Mouse (Mus musculus) megakaryocyte, adult 5-6 weeks (primary cell): Measurements from ENCODE around the gene Thsd1. TPM values are rescaled to one million over a fixed set of nuclear protein-coding genes. Genes with fewer than 3 reads are reported as not detected.

ENCODE experiments used
- ATAC-seq: 2 replicates; pipeline ENCODE4 v1.8.0; 2016; ENCODE audit warnings: mild to moderate bottlenecking, inconsistent platforms; ENCODE audit not compliant: poor library complexity, severe bottlenecking
- total RNA-seq, 2 experiments: library from RNA; stranded (forward) in 1 of 2; stranded (reverse) in 1 of 2; fragments of 153-499, 151-499 nt in 1 of 2; fragments of 221-1000, 200-1000 nt in 1 of 2; gene quantifications; 2 replicates each; pipeline versions ENCODE4 v1.2.3 to v1.2.4; 2015 to 2017

Thsd1 gene
- total RNA-seq (2015) (0.56 and 1.5 TPM in 2 replicates), total RNA-seq (2017) (0.51 and 0.73 TPM in 2 replicates)

- ATAC-seq, result peak; percentile 85
Measured at GRCm38 (mm10) chr8:22227061-22227877, at the start of gene Thsd1. TSS of gene Thsd1 (plus strand) at chr8:22227313.

- peak; percentile 50 for ATAC-seq
Measured at GRCm38 (mm10) chr8:22184884-22185283, 42.2 kb upstream of the Thsd1 start.

- ATAC-seq, result peak; percentile 97
Measured at GRCm38 (mm10) chr8:22185431-22186397, 41.4 kb upstream of the Thsd1 start, which contains the start of gene Ckap2. TSS of gene Ckap2 (minus strand) at chr8:22185819.

GRCm38 (mm10) chr8:22192660-22193431, 34.3 kb upstream of the Thsd1 start, which contains the start of gene Vps36:
TSS of gene Vps36 (plus strand) at chr8:22192809.
- peak; percentile 95 for ATAC-seq

GRCm38 (mm10) chr8:22193432-22194010, 33.6 kb upstream of the Thsd1 start:
- ATAC-seq, result peak; percentile 48

- ATAC-seq, result no peak
Measured at GRCm38 (mm10) chr8:22197914-22198313, 29.2 kb upstream of the Thsd1 start.

GRCm38 (mm10) chr8:22199481-22199880, 27.6 kb upstream of the Thsd1 start:
- ATAC-seq, result no peak

GRCm38 (mm10) chr8:22207535-22207934, 19.6 kb upstream of the Thsd1 start:
- ATAC-seq, result peak; percentile 69

GRCm38 (mm10) chr8:22209012-22209411, 18.1 kb upstream of the Thsd1 start:
- no peak for ATAC-seq

GRCm38 (mm10) chr8:22214826-22215225, 12.3 kb upstream of the Thsd1 start:
- no peak for ATAC-seq

GRCm38 (mm10) chr8:22226361-22226760, 752 bp upstream of the Thsd1 start:
- ATAC-seq, result no peak

- peak; percentile 71 for ATAC-seq
Measured at GRCm38 (mm10) chr8:22228621-22229020, 1.5 kb downstream of the Thsd1 start.

GRCm38 (mm10) chr8:22242986-22243385, 15.9 kb downstream of the Thsd1 start:
- ATAC-seq, result no peak

GRCm38 (mm10) chr8:22245663-22246062, 18.6 kb downstream of the Thsd1 start:
- ATAC-seq, result no peak

GRCm38 (mm10) chr8:22247956-22248355, 20.8 kb downstream of the Thsd1 start:
- no peak for ATAC-seq

- ATAC-seq, result 0 out of 2 replicates have a peak, but pooled peaks have one; percentile 38
Measured at GRCm38 (mm10) chr8:22249080-22249479, 22.0 kb downstream of the Thsd1 start.

GRCm38 (mm10) chr8:22258946-22259450, 31.9 kb downstream of the Thsd1 start:
- no peak for ATAC-seq

- no peak for ATAC-seq
Measured at GRCm38 (mm10) chr8:22259531-22259930, 32.4 kb downstream of the Thsd1 start.

- ATAC-seq, result peak; percentile 60; the same call in 1 of the 2 replicates
Measured at GRCm38 (mm10) chr8:22260091-22260722, 33.1 kb downstream of the Thsd1 start.
